Mouse (Mus musculus) kidney, embryonic 15.5 days (tissue): ENCODE measurements around the gene Doc2a. TPM values are rescaled to one million over a fixed set of nuclear protein-coding genes. Genes with fewer than 3 reads are reported as not detected.
"Not testable (repeated sequence)": the region's sequence is repeated elsewhere in the genome, so short reads cannot be mapped to it uniquely, and the experiment has no call there.

ENCODE experiments used
- ATAC-seq: fragments of 200-750 bp; cut with Nextera tagmentation; replicated peaks from 2 replicates; pipeline ENCODE4 v1.8.0; 2017; ENCODE audit warnings: moderate TSS enrichment; ENCODE audit not compliant: low FRiP score
- H3K27ac ChIP-seq: fragments of 300-500 bp; sonication (generic); 2 replicates; pipeline ENCODE4 v1.5.1; 2015; ENCODE audit warnings: mild to moderate bottlenecking, inconsistent platforms
- H3K27me3 ChIP-seq: fragments of 300-500 bp; sonication (generic); 2 replicates; pipeline ENCODE4 v1.6.1; 2015; ENCODE audit warnings: inconsistent platforms
- H3K36me3 ChIP-seq: fragments of 300-500 bp; sonication (generic); 2 replicates; pipeline ENCODE4 v1.6.1; 2015; ENCODE audit warnings: inconsistent platforms
- H3K4me1 ChIP-seq: fragments of 300-500 bp; sonication (generic); 2 replicates; pipeline ENCODE4 v1.6.1; 2015; ENCODE audit warnings: inconsistent platforms
- H3K4me2 ChIP-seq: fragments of 300-500 bp; sonication (generic); 2 replicates; pipeline ENCODE4 v1.6.1; 2015; ENCODE audit warnings: moderate library complexity, mild to moderate bottlenecking, inconsistent platforms
- H3K4me3 ChIP-seq: fragments of 300-500 bp; sonication (generic); replicated peaks from 2 replicates; pipeline ENCODE4 v1.5.1; 2015; ENCODE audit warnings: mild to moderate bottlenecking, inconsistent platforms
- H3K9ac ChIP-seq: fragments of 300-500 bp; sonication (generic); 2 replicates; pipeline ENCODE4 v1.6.1; 2015; ENCODE audit warnings: mild to moderate bottlenecking, inconsistent platforms
- H3K9me3 ChIP-seq: fragments of 300-500 bp; sonication (generic); replicated peaks from 2 replicates; pipeline ENCODE4 v1.6.1; 2016; ENCODE audit warnings: inconsistent platforms
- WGBS: fragments of 180-500 bp; shearing (Covaris S2); methylation state at CpG from one replicate; pipeline ENCODE4 v1.1.7; 2015; ENCODE audit warnings: mixed read lengths; 5-methylcytosine and 5-hydroxymethylcytosine counted together
- polyA plus RNA-seq: library from polyadenylated mRNA; unstranded; fragments of >200 nt; fragmentation: Nextera tagmentation; extraction: Ambion mirVana; gene quantifications from 2 replicates; pipeline ENCODE4 v1.2.1, GENCODE M21; 2015

Doc2a gene
- polyA plus RNA-seq, 1 experiment from 2014 or later: 11.4 TPM

DNA sequence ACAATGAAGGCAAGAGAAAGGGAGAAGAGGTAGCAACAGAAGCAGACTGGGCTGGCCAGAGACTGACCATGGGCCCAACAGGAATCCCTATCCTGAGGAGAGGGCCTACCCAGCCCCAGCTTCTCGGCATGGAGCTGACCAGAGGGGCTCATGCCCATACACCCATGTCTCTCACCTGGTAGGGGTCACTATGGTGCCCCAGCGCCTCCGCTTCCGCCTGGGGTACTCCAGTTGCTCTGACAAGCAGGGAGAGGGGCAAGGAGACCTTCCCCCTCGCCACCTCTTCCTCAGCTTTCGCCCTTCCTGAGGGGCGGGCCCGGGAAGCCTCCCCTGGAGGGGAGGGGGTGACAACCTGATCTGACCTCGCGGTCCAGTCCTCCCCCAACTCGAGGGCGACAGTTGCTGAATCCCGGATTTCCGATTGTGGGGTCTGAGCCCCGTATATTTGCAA lies 36.5 kb downstream of the Doc2a start:
- Histone ChIP-seq H3K36me3 (peaks cover 19% of the 10 kb centered on the region), H3K27ac (peak overlapping the region; percentile 93), H3K4me1 (peaks cover 31% of the 10 kb centered on the region), H3K4me2 (peak overlapping the region; percentile 92), H3K4me3 (peak overlapping the region; percentile 67), H3K27me3 (no peaks in the 10 kb centered on the region), H3K9ac (peak overlapping the region; percentile 81), H3K9me3 (no peaks in the 10 kb centered on the region)
- WGBS: under 1% methylated on average over 15 of the region's 15 CpGs
- peak; percentile 10; the same call in 1 of the 2 replicates for ATAC-seq

DNA sequence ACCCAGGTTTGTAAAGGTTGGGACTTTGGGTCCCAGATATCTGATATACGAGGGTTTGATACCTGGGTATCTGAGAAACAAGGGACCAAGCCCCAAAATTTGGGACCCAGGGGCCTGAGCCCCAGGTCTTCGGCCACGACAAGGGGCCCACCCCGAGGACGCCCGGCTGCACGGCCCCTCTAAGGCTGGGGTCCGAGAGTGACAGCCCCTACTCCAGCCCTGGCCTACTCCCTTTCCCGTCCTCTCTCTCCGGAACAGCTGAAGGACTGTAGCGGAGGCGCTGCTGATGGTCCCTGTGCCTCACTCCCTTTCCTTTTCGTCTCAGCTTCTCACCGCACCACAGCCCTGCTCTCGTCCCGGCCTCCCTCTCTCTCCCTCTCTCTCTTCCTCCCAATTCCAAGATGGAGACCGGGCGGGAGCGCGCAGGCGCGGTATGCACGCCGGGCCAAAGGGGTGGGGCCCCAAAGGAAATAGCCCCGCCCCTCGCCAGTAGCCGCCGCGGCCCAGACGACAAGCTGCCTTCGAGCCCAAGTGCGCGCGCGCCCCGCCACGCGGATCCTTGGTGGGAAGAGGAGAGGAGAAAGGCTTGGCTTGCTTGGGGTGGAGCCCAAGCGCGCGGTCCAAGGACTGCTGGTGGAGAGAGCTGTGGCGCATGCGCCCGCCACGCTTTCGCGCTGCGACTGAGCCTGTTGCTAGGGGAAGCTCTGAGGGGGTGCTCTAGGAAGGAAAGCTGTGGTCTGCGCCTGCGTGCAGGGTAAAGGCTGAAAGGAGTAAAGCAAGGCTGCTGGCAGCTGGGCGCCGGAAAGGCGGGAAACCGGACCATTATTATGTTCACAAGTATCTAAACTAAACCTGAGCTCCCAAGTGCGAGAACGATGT lies 37.3 kb downstream of the Doc2a start, which contains the start of gene Taok2:
TSS of gene Taok2 (minus strand) at position 418 of the 879 bp plus-strand sequence.
- Histone ChIP-seq H3K4me3 (peak within 1 kb of the TSS; percentile 67), H3K9me3 (no peaks in the 10 kb centered on the region), H3K36me3 (peaks cover 12% of the 10 kb centered on the region), H3K27ac (peak within 1 kb of the TSS; percentile 93), H3K4me1 (peaks cover 31% of the 10 kb centered on the region), H3K4me2 (peak within 1 kb of the TSS; percentile 92), H3K9ac (peak within 1 kb of the TSS; percentile 81), H3K27me3 (no peaks in the 10 kb centered on the region)
- ATAC-seq: peak; percentile 98
- under 1% methylated on average over 56 of the region's 56 CpGs for WGBS

DNA sequence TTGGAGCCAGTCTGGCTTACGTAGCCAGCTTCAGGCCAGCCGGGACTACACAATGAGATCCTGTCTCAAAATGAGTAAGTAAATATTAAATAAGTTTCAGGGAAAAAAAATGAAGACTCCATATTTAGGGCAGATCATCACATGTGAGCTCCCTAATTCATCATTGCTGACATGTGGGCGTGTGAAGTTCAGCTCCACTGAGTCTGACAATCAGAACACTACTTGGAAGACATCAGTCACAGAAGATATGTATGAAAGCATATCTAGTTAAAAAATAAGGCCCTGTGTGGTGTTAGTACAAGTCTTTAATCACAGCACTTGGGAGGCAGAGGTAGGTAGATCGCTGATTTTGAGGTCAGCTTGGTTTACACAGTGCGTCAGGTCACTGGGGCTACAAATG lies 40.1 kb downstream of the Doc2a start:
- 76% methylated on average over 5 of the region's 5 CpGs for WGBS
- no peak overlapping the region for H3K27ac ChIP-seq
- no peak for ATAC-seq
- no peak overlapping the region for H3K4me3 ChIP-seq
- no peaks in the 10 kb centered on the region for H3K9me3 ChIP-seq
- H3K4me1 ChIP-seq: peaks cover 16% of the 10 kb centered on the region
- H3K9ac ChIP-seq: no peak overlapping the region
- no peak overlapping the region for H3K4me2 ChIP-seq
- H3K36me3 ChIP-seq: peaks cover 14% of the 10 kb centered on the region; the same call in 1 of the 2 replicates
- no peaks in the 10 kb centered on the region for H3K27me3 ChIP-seq

DNA sequence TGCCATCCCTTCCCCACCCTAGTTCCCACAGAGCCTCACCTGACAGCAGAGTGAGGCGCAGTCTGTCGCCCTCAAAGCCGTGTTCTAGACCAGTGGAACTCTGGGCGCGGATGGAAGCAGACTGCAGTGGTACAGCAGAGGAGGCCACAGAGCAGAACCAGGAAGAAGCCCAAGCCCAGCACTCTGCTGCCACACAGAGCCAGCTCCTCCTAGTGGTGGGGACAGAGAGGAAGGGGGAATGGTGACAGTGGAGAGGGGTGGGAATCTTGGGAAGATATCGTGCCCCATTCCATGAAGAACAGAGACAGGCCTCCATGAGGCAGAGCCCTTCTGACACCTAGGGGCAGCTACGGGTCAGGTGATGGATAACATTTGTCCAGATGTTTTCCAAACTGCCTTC lies 41.6 kb downstream of the Doc2a start:
- 39% methylated on average over 7 of the region's 7 CpGs for WGBS
- Histone ChIP-seq H3K9me3 (no peaks in the 10 kb centered on the region), H3K4me2 (no peak overlapping the region), H3K4me1 (0 out of 2 replicates have a peak, but pooled peaks cover under 1% of the 10 kb centered on the region), H3K36me3 (peaks cover 14% of the 10 kb centered on the region; the same call in 1 of the 2 replicates), H3K27me3 (no peaks in the 10 kb centered on the region), H3K4me3 (no peak overlapping the region), H3K9ac (no peak overlapping the region), H3K27ac (no peak overlapping the region)
- ATAC-seq: no peak

DNA sequence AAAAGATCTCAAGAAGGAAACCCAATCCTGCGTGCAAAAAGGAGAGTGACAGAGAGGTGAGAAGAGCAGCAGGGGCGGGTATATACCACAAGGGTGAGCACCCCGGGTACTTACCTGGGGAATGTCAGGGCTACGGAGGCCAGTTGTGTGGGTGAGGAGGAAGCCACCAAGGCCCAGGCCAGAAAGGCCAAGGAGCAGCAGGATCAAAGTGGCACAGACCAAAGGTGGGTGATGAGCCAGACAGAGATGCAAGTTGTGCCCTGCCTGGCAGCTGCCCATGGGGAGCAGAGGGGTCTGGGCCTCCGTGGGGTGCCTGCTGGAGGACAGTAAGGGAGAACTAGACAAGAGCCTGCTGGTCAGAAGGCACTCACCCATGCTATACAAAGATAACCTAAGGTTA lies 49.7 kb downstream of the Doc2a start:
- H3K9me3 ChIP-seq: no peaks in the 10 kb centered on the region
- no peak overlapping the region for H3K4me3 ChIP-seq
- H3K27me3 ChIP-seq: no peaks in the 10 kb centered on the region
- WGBS: 83% methylated on average over 5 of the region's 5 CpGs
- no peak overlapping the region for H3K27ac ChIP-seq
- peak overlapping the region; percentile 81 for H3K4me2 ChIP-seq
- peaks cover 16% of the 10 kb centered on the region for H3K4me1 ChIP-seq
- H3K36me3 ChIP-seq: peaks cover under 1% of the 10 kb centered on the region; the same call in 1 of the 2 replicates
- ATAC-seq: no peak
- H3K9ac ChIP-seq: no peak overlapping the region

DNA sequence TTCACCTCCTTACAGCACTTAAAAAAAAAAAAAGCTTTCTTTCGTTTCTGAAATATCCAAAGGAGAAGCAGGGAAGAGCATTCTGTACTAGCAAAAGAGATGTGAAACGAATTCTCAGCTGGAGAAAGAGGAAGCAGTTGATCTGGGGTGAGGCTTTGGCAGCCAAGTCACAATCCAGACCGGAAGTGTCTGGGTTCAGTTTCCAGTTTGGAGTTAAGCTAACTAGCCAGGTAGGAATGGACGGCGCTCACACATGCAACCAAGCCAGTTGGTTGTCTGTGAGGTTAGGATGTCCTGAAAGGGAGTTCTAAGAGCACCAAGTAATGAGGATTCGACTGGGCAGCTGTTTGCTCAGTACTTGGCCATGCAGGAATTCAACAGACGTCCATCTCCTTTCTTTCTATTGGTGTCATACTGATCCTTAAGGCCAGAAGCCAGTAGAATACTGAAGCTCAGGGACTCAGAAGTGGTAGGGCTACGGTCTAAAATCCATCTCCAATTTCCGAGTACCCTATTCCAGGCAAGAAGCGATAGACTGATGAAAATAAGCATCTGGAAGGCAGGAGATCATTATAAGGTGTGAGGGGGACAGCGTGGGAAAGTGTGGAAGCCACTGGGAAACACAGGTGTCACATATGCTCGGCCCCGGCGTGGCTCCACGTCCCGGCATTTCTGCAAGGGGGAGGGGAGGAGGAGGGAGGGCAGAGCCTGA lies 50.3 kb downstream of the Doc2a start:
- 20% methylated on average over 16 of the region's 16 CpGs for WGBS
- H3K36me3 ChIP-seq: no peaks in the 10 kb centered on the region
- H3K9ac ChIP-seq: peak overlapping the region; percentile 75
- peaks cover 16% of the 10 kb centered on the region for H3K4me1 ChIP-seq
- no peaks in the 10 kb centered on the region for H3K9me3 ChIP-seq
- peak overlapping the region; percentile 61 for H3K27ac ChIP-seq
- peak; percentile 19 for ATAC-seq
- H3K4me2 ChIP-seq: peak overlapping the region; percentile 81
- H3K4me3 ChIP-seq: peak overlapping the region; percentile 71
- H3K27me3 ChIP-seq: no peaks in the 10 kb centered on the region

DNA sequence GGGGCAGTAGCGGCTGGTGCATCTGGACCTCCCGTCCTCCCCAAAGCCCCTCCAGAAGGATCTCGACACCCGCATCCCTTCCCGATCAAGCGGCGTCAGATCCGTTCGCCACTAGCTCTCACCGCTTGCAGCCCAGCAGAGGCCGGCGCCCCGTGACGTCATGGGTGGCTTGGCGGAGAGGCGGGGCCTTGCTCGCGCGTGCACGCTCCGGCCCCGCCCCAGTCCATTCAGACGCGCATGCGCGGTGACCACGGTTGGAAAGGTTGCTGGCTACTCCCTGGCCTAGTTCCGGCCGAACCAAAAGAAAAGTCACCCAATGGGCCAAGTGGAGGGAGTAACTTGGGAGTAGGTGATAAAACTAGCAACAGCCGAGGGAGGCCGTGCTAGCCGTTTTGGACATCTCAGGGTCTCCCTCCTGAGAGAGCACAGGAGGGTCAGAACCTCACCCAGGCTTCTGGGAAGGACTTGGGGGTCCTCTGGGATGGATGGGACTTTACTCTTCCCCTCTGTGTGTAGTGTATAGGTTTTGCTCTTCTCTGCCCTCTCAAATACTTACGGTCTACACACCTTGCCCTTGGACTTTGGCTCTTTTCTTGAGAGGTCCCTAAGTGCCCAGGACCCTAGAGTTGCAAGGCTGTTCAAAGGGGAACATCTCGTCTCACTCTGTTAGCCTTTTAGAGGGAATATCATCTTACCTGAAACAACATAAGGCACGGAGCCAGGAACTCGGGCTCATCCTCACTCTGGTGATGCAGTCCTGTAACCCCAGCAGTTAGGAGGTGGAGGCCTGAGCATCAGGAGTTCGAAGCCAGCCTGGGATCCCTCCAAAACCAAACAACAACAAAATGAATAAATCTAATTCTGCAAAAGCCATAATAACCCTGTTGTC lies 51.1 kb downstream of the Doc2a start:
- H3K9me3 ChIP-seq: no peaks in the 10 kb centered on the region
- H3K27ac ChIP-seq: peak overlapping the region; percentile 82
- peak overlapping the region; percentile 75 for H3K9ac ChIP-seq
- no peaks in the 10 kb centered on the region for H3K36me3 ChIP-seq
- H3K4me3 ChIP-seq: peak overlapping the region; percentile 71
- ATAC-seq: peak; percentile 95
- no peaks in the 10 kb centered on the region for H3K27me3 ChIP-seq
- 9% methylated on average over 37 of the region's 37 CpGs for WGBS
- H3K4me2 ChIP-seq: peak overlapping the region; percentile 81
- H3K4me1 ChIP-seq: peaks cover 16% of the 10 kb centered on the region

- H3K4me2 ChIP-seq, H3K27me3 ChIP-seq, H3K9me3 ChIP-seq, ATAC-seq, H3K4me3 ChIP-seq, H3K9ac ChIP-seq, H3K27ac ChIP-seq, H3K36me3 ChIP-seq: not testable (repeated sequence)
- peaks cover 16% of the 10 kb centered on the region for H3K4me1 ChIP-seq
- WGBS: 91% methylated on average over 7 of the region's 9 CpGs
These were observed 52.6 kb downstream of the Doc2a start for GRCm38 (mm10) chr7:126899781-126900180.

Other genes with a start within 250 kb of the Doc2a start
- gene Nupr1, start 216.6 kb upstream of the Doc2a start, polyA plus RNA-seq: 9.7 and 13.6 TPM in 2 replicates
- gene Sgf29, start 198.1 kb upstream of the Doc2a start, polyA plus RNA-seq: 48.2 and 55.0 TPM in 2 replicates
- 6.2 and 8.3 TPM in 2 replicates for gene Sult1a1, start 171.0 kb upstream of the Doc2a start, polyA plus RNA-seq
- gene Bola2, start 152.0 kb upstream of the Doc2a start, polyA plus RNA-seq: 144 and 146 TPM in 2 replicates
- gene Slx1b, start 151.6 kb upstream of the Doc2a start, polyA plus RNA-seq: 12.9 and 13.1 TPM in 2 replicates
- 17.9 and 24.3 TPM in 2 replicates for gene Coro1a, start 139.6 kb upstream of the Doc2a start, polyA plus RNA-seq
- gene Mapk3, start 87.8 kb upstream of the Doc2a start, polyA plus RNA-seq: 63.8 and 73.2 TPM in 2 replicates
- gene Gdpd3, start 81.1 kb upstream of the Doc2a start, polyA plus RNA-seq: 1.8 and 1.9 TPM in 2 replicates
- 81.5 and 82.2 TPM in 2 replicates for gene Ypel3, start 70.5 kb upstream of the Doc2a start, polyA plus RNA-seq
- gene Tbx6, start 65.9 kb upstream of the Doc2a start, polyA plus RNA-seq: 0.37 and 0.51 TPM in 2 replicates
- 257 and 272 TPM in 2 replicates for gene Ppp4c, start 54.9 kb upstream of the Doc2a start, polyA plus RNA-seq
- gene Fam57b, start 49.7 kb upstream of the Doc2a start, polyA plus RNA-seq: 0.52 and 0.54 TPM in 2 replicates
- not detected in 2 replicates for gene 4930451I11Rik, start 15.8 kb upstream of the Doc2a start, polyA plus RNA-seq
- 36.8 and 40.1 TPM in 2 replicates for gene Hirip3, start 14.6 kb downstream of the Doc2a start, polyA plus RNA-seq
- 88.9 and 91.0 TPM in 2 replicates for gene Ino80e, start 15.0 kb downstream of the Doc2a start, polyA plus RNA-seq
- 45.8 and 54.2 TPM in 2 replicates for gene Taok2, start 37.3 kb downstream of the Doc2a start, polyA plus RNA-seq
- gene Tmem219, start 75.5 kb downstream of the Doc2a start, polyA plus RNA-seq: 28.5 and 31.6 TPM in 2 replicates
- 15.5 and 17.0 TPM in 2 replicates for gene Kctd13, start 81.5 kb downstream of the Doc2a start, polyA plus RNA-seq
- 0.21 TPM in 1 of 2 replicates, not detected in the other for gene Asphd1, start 102.2 kb downstream of the Doc2a start, polyA plus RNA-seq
- gene Sez6l2, start 103.1 kb downstream of the Doc2a start, polyA plus RNA-seq: 1.3 and 2.5 TPM in 2 replicates
- 106 and 115 TPM in 2 replicates for gene Cdipt, start 128.5 kb downstream of the Doc2a start, polyA plus RNA-seq
- 1.4 and 1.5 TPM in 2 replicates for gene Cdiptos, start 128.7 kb downstream of the Doc2a start, polyA plus RNA-seq
- 15.3 and 16.8 TPM in 2 replicates for gene Mvp, start 167.2 kb downstream of the Doc2a start, polyA plus RNA-seq
- 0.45 TPM in 1 of 2 replicates, not detected in the other for gene Pagr1b, start 169.1 kb downstream of the Doc2a start, polyA plus RNA-seq
- 44.8 and 59.5 TPM in 2 replicates for gene Pagr1a, start 169.9 kb downstream of the Doc2a start, polyA plus RNA-seq
- gene Gm42742, start 173.7 kb downstream of the Doc2a start, polyA plus RNA-seq: 52.6 and 61.2 TPM in 2 replicates
- 5.4 and 7.2 TPM in 2 replicates for gene Prrt2, start 173.8 kb downstream of the Doc2a start, polyA plus RNA-seq
- gene Maz, start 179.6 kb downstream of the Doc2a start, polyA plus RNA-seq: 64.4 and 65.8 TPM in 2 replicates
- gene Kif22, start 195.1 kb downstream of the Doc2a start, polyA plus RNA-seq: 136 and 141 TPM in 2 replicates
- not detected in 2 replicates for gene Zg16, start 239.9 kb downstream of the Doc2a start, polyA plus RNA-seq
- 3.3 and 3.8 TPM in 2 replicates for gene AI467606, start 243.9 kb downstream of the Doc2a start, polyA plus RNA-seq